8 mouse cellular contexts compared by ENCODE assay signal in the genomic region with DNA sequence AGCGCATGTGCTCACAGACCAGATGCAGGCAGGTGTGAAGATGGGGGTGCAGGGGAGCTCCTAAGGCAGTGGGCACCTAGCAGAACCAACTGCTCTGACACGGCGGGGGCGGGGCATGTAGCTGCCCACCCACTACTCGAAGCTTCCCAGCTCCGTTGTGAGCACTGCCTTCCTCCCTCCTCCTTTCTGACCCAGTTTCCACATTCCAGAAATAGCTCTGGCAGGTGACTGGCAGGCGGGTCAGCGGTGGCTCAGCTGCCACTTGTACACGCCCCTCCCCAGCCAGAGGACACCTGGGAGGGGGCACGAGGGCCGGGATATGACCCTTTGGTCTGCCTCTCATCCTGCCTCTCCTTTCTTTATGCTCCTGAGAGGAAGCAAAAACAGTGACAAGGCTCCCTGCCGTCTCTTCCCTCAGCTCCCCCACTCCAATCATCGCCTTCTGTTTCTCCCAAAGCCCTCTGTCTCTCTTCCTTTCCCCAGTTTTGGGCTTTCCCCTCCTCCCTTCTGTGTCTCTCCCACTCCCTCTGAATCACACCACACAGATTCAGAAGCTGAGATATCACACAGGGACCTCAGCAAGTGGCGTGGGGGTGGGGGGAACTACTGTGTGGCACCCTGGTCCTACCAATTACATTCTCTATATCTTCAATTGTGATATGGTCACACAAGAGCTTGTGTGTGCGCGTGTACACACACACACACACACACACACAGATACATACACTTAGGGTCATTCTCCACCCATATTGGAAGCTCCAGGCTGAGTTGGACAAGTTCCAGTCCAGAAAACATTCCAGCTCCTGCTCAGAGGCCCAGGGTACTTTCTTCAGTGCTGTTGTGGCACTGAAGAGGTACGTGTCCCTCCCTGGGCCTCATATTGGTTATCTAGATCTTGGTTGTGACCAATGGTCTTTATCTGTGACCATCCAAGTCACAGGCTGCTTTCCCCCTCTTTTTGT. TPM values are rescaled to one million over a fixed set of nuclear protein-coding genes. Genes with fewer than 3 reads are reported as not detected.
DNase-seq lines count a peak whose midpoint lies in the region; ATAC-seq and TF ChIP-seq lines count a peak whose summit lies in the region.

No protein-coding gene starts in this region.

- H3K4me2 ChIP-seq in liver, embryonic 11.5 days = peak overlapping the region; percentile 28
- peak overlapping the region; percentile 32 for H3K4me2 ChIP-seq in neural tube, embryonic 12.5 days (replicated peaks)

- H3K36me3 ChIP-seq in kidney, adult 2 months (ENCODE audit: control insufficient read depth, insufficient read depth, low read length) = no peaks in the 10 kb centered on the region
- H3K36me3 ChIP-seq in liver, embryonic 11.5 days (ENCODE audit: control insufficient read depth, insufficient read depth, low read length) = no peaks in the 10 kb centered on the region
- H3K36me3 ChIP-seq in neural tube, embryonic 12.5 days = no peaks in the 10 kb centered on the region

- no peak for TF ChIP-seq POLR2A in kidney, adult 2 months (IDR thresholded peaks at IDR 0.05; ENCODE audit: low read depth, low read length)

- H3K27me3 ChIP-seq in kidney, adult 2 months (replicated peaks; ENCODE audit: control insufficient read depth, insufficient read depth, low read length) = no peaks in the 10 kb centered on the region
- H3K27me3 ChIP-seq in liver, embryonic 11.5 days (replicated peaks; ENCODE audit: control insufficient read depth, insufficient read depth, low read length) = no peaks in the 10 kb centered on the region
- H3K27me3 ChIP-seq in neural tube, embryonic 12.5 days (replicated peaks) = no peaks in the 10 kb centered on the region

- H3K4me3 ChIP-seq in kidney, adult 2 months (ENCODE audit: insufficient read depth, low read depth, low read length) = no peak overlapping the region
- no peak overlapping the region for H3K4me3 ChIP-seq in liver, embryonic 11.5 days (ENCODE audit: low read depth, low read length)
- H3K4me3 ChIP-seq in neural tube, embryonic 12.5 days = no peak overlapping the region

- ATAC-seq in liver, embryonic 11.5 days (replicated peaks; ENCODE audit: low FRiP score) = no peak
- ATAC-seq in neural tube, embryonic 12.5 days (ENCODE audit: low FRiP score, low read depth) = no peak

- TF ChIP-seq CTCF in kidney, adult 2 months (conservative IDR thresholded peaks at IDR 0.05; ENCODE audit: insufficient read depth, insufficient read length, low read depth, low read length) = no peak

- DNase-seq in MN1 (ENCODE audit: low spot score) = peak; percentile 55
- peak; percentile 87 for DNase-seq in cerebellum, adult 9-10 months
- DNase-seq in frontal cortex, postnatal 14 days (ENCODE audit: low spot score in 2 of 2) = peak; percentile 59 to 66
- DNase-seq in kidney, adult 2 months = peak; percentile 84
- DNase-seq in liver, embryonic 11.5 days (ENCODE audit: low spot score) = no peak
- DNase-seq in yolk sac, embryonic 10.5 days (ENCODE audit: low spot score) = peak; percentile 58
- DNase-seq in c-Kit-positive CD71-positive TER-119-positive erythroid progenitor cells, embryonic 14.5 days (ENCODE audit: low spot score) = no peak

- WGBS in kidney, adult 2 months = 23% methylated on average over 17 of the region's 17 CpGs
- WGBS in liver, embryonic 11.5 days = 28% methylated on average over 17 of the region's 17 CpGs
- 22% methylated on average over 17 of the region's 17 CpGs for WGBS in neural tube, embryonic 12.5 days

- H3K9me3 ChIP-seq in liver, embryonic 11.5 days (ENCODE audit: control insufficient read depth, low read length) = no peaks in the 10 kb centered on the region
- H3K9me3 ChIP-seq in neural tube, embryonic 12.5 days = no peaks in the 10 kb centered on the region

- H3K9ac ChIP-seq in liver, embryonic 11.5 days (ENCODE audit: low read depth, low read length) = 0 out of 2 replicates have a peak overlapping the region, but pooled peaks have one; percentile 2
- H3K9ac ChIP-seq in neural tube, embryonic 12.5 days = no peak overlapping the region

- H3K27ac ChIP-seq in kidney, adult 2 months (ENCODE audit: insufficient read depth, low read depth, low read length) = peak overlapping the region; percentile 86
- 0 out of 2 replicates have a peak overlapping the region, but pooled peaks have one; percentile 25 for H3K27ac ChIP-seq in liver, embryonic 11.5 days (ENCODE audit: low read depth, low read length)
- H3K27ac ChIP-seq in neural tube, embryonic 12.5 days = no peak overlapping the region

- peaks cover 24% of the 10 kb centered on the region for H3K4me1 ChIP-seq in kidney, adult 2 months (ENCODE audit: control insufficient read depth, insufficient read depth, low read length)
- H3K4me1 ChIP-seq in liver, embryonic 11.5 days (replicated peaks; ENCODE audit: control insufficient read depth, insufficient read depth, low read length) = peaks cover 28% of the 10 kb centered on the region
- peaks cover 31% of the 10 kb centered on the region for H3K4me1 ChIP-seq in neural tube, embryonic 12.5 days

RNA-seq across cellular contexts. Expression of gene Myl9, which starts 57.6 kb away (rescaled TPM):
- 155 and 157 TPM in 2 replicates for polyA plus RNA-seq in kidney, adult 2 months (2012; rRNA removed)
- 98.9 and 115 TPM in 2 replicates for polyA plus RNA-seq in liver, embryonic 11.5 days (2014; fragmentation: Nextera tagmentation; extraction: Ambion mirVana)
- polyA plus RNA-seq in neural tube, embryonic 12.5 days (2016; fragmentation: Nextera tagmentation; extraction: Ambion mirVana) = 71.8 and 73.4 TPM in 2 replicates

Comparison
In these comparisons a context has a peak if more than half of its experiments do, and no peak if none do; other contexts are left out.
1. DNase-seq: peak in MN1 (single experiment), cerebellum, adult 9-10 months (single experiment), frontal cortex, postnatal 14 days (2 of 2), kidney, adult 2 months (single experiment) and yolk sac, embryonic 10.5 days (single experiment); none in liver, embryonic 11.5 days (single experiment) and c-Kit-positive CD71-positive TER-119-positive erythroid progenitor cells, embryonic 14.5 days (single experiment).